Mouse (Mus musculus): ENCODE results near the gene Evpl. TPM values are rescaled to one million over a fixed set of nuclear protein-coding genes. Genes with fewer than 3 reads are reported as not detected.

Evpl gene
- polyA plus RNA-seq, 1 experiment from 2014 or later: 0.26 TPM

DNA sequence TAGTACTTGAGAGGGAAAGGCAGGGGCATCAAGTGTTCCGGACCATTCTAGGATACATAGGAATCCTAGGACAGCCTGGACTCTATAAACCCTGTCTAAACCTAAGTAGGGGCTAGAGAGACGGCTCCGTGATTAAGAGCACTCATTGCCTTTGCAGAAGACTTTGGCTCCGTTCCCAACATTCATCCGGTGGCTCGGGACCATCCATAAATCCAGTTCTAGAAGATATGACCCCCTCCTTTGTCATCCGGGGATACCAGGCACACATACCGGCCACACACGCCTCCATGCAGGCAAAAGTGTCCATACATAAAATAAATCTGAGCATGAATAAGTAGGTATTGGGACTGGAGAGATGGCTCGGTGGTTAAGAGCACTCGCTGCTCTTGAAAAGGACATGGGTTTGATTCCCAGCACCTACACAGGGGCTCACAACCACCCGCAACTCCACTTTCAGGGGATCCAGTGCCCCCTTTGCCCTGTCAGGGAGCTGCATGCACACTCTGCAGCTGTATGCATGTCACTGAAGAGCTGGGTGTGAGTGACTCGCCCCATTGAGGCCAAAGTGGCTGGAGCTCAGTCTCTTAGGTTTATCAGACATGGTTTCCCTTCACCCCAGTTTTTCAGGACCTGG is 23.9 kb downstream of the Evpl start:
- H3K9ac ChIP-seq (ENCODE audit: low read depth, low read length): no peak overlapping the region
- no peaks in the 10 kb centered on the region for H3K9me3 ChIP-seq (replicated peaks; ENCODE audit: control insufficient read depth, low read length)
- no peaks in the 10 kb centered on the region for H3K36me3 ChIP-seq (ENCODE audit: control insufficient read depth, insufficient read depth, low read length)
- no peak overlapping the region for H3K27ac ChIP-seq (ENCODE audit: low read depth, low read length)
- no peak overlapping the region for H3K4me3 ChIP-seq (ENCODE audit: low read depth, low read length)
- H3K4me2 ChIP-seq: no peak overlapping the region
- peaks cover 8% of the 10 kb centered on the region for H3K4me1 ChIP-seq (ENCODE audit: control insufficient read depth, insufficient read depth, low read length)
- ATAC-seq (replicated peaks; ENCODE audit: insufficient number of reproducible peaks, low FRiP score, low TSS enrichment): no peak
- WGBS (ENCODE audit: insufficient replicate concordance): 87% methylated on average over 13 of the region's 13 CpGs
- H3K27me3 ChIP-seq (ENCODE audit: control insufficient read depth, insufficient read depth, low read length): 0 out of 2 replicates have a peak, but pooled peaks cover 2% of the 10 kb centered on the region

DNA sequence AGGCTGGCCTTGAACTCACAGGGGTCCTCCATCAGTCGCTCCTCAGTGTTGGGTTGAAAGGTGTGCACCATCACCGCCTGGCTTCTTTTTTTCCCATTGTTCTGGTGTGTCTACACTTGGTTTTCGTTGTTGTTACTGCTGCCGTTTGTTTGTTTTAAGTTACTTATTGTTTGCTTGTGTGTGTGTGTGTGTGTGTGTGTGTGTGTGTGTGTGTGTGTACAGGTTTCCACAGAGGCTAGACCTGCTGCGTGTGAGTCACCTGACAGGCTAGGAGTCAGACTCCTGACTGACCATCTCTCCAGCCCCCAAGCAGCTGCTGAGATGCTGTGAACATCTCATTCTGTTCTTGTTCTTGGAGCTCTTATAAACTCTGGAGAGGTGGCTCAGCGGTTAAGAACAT is 25.0 kb downstream of the Evpl start:
- Histone ChIP-seq H3K9me3 (replicated peaks; ENCODE audit: control insufficient read depth, low read length) (no peaks in the 10 kb centered on the region), H3K27me3 (ENCODE audit: control insufficient read depth, insufficient read depth, low read length) (0 out of 2 replicates have a peak, but pooled peaks cover 2% of the 10 kb centered on the region), H3K4me2 (no peak overlapping the region), H3K27ac (ENCODE audit: low read depth, low read length) (no peak overlapping the region), H3K4me3 (ENCODE audit: low read depth, low read length) (no peak overlapping the region), H3K9ac (ENCODE audit: low read depth, low read length) (no peak overlapping the region), H3K36me3 (ENCODE audit: control insufficient read depth, insufficient read depth, low read length) (no peaks in the 10 kb centered on the region), H3K4me1 (ENCODE audit: control insufficient read depth, insufficient read depth, low read length) (no peaks in the 10 kb centered on the region)
- ATAC-seq (replicated peaks; ENCODE audit: insufficient number of reproducible peaks, low FRiP score, low TSS enrichment): no peak
- 84% methylated on average over 6 of the region's 6 CpGs for whole genome bisulfite sequencing (ENCODE audit: insufficient replicate concordance)

DNA sequence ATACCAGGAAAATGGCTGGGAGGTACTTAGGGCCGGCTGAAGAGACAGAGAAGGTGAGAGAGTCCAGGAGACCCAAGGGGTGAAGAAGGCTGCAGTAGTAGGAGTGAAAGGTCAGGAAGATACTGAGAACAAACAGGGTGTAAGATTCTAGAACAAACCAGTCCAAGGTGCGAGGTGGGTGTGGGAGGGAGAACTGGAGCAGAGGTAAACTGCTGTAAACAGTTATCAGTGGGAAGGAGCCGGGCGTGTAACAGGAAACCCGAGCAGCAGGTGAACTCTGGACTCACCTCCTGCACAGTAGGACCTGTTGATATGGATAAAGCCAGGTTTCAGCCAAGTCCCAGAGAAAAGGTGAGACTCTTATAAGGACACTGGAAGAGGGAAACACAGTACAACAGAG is 27.2 kb downstream of the Evpl start:
- no peak overlapping the region for H3K4me3 ChIP-seq (ENCODE audit: low read depth, low read length)
- ATAC-seq (replicated peaks; ENCODE audit: insufficient number of reproducible peaks, low FRiP score, low TSS enrichment): no peak
- no peaks in the 10 kb centered on the region for H3K9me3 ChIP-seq (replicated peaks; ENCODE audit: control insufficient read depth, low read length)
- 68% methylated on average over 5 of the region's 5 CpGs for WGBS (ENCODE audit: insufficient replicate concordance)
- peaks cover 13% of the 10 kb centered on the region for H3K36me3 ChIP-seq (ENCODE audit: control insufficient read depth, insufficient read depth, low read length)
- H3K4me2 ChIP-seq: no peak overlapping the region
- H3K27me3 ChIP-seq (ENCODE audit: control insufficient read depth, insufficient read depth, low read length): no peaks in the 10 kb centered on the region
- H3K27ac ChIP-seq (ENCODE audit: low read depth, low read length): no peak overlapping the region
- no peaks in the 10 kb centered on the region for H3K4me1 ChIP-seq (ENCODE audit: control insufficient read depth, insufficient read depth, low read length)
- no peak overlapping the region for H3K9ac ChIP-seq (ENCODE audit: low read depth, low read length)

DNA sequence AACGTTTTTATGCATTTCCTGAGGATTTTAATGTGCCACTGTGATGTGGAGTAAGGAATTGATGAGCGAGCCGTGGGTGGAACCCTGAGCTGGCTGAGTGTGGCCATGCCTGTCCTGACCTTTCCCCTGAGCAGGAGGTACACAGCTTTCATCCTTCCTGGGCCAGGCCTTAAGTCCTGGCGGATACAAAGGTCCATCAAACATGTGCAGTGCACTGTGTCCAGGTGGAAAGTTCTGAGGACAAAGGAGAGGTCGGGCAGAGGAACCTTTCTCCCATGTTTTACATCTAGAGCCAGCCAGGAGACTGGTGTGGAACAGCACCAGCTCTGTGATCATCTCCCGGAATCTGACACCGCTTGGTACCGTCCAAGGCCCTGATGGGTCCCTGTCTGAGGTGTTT is 28.6 kb downstream of the Evpl start:
- H3K9ac ChIP-seq (ENCODE audit: low read depth, low read length): no peak overlapping the region
- no peak overlapping the region for H3K4me3 ChIP-seq (ENCODE audit: low read depth, low read length)
- H3K27me3 ChIP-seq (ENCODE audit: control insufficient read depth, insufficient read depth, low read length): no peaks in the 10 kb centered on the region
- H3K4me1 ChIP-seq (ENCODE audit: control insufficient read depth, insufficient read depth, low read length): no peaks in the 10 kb centered on the region
- peaks cover 13% of the 10 kb centered on the region for H3K36me3 ChIP-seq (ENCODE audit: control insufficient read depth, insufficient read depth, low read length)
- no peak overlapping the region for H3K4me2 ChIP-seq
- no peak overlapping the region for H3K27ac ChIP-seq (ENCODE audit: low read depth, low read length)
- 79% methylated on average over 8 of the region's 8 CpGs for WGBS (ENCODE audit: insufficient replicate concordance)
- H3K9me3 ChIP-seq (replicated peaks; ENCODE audit: control insufficient read depth, low read length): no peaks in the 10 kb centered on the region
- no peak for ATAC-seq (replicated peaks; ENCODE audit: insufficient number of reproducible peaks, low FRiP score, low TSS enrichment)

DNA sequence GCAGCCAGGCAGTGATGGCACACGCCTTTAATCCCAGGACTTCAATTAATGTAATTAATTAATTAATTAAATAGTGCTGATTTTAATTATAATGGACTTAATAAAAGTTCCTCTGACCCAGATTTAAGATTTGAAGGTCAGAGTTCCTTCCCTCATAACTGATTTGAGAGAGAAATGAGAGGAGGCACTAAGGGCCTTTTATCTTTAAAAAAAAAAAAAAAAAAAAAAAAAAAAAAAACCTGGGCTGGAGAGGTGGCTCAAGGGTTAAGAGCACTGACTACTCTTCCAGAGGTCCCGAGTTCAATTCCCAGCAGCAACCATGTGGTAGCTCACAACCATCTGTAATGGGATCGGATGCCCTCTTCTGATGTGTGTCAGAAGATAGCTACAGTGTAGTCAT is 29.2 kb downstream of the Evpl start:
- no peak overlapping the region for H3K4me3 ChIP-seq (ENCODE audit: low read depth, low read length)
- no peaks in the 10 kb centered on the region for H3K27me3 ChIP-seq (ENCODE audit: control insufficient read depth, insufficient read depth, low read length)
- H3K4me2 ChIP-seq: no peak overlapping the region
- ATAC-seq (replicated peaks; ENCODE audit: insufficient number of reproducible peaks, low FRiP score, low TSS enrichment): no peak
- H3K36me3 ChIP-seq (ENCODE audit: control insufficient read depth, insufficient read depth, low read length): peaks cover 13% of the 10 kb centered on the region
- WGBS (ENCODE audit: insufficient replicate concordance): 82% methylated on average over 3 of the region's 3 CpGs
- H3K27ac ChIP-seq (ENCODE audit: low read depth, low read length): no peak overlapping the region
- no peaks in the 10 kb centered on the region for H3K9me3 ChIP-seq (replicated peaks; ENCODE audit: control insufficient read depth, low read length)
- H3K9ac ChIP-seq (ENCODE audit: low read depth, low read length): no peak overlapping the region
- H3K4me1 ChIP-seq (ENCODE audit: control insufficient read depth, insufficient read depth, low read length): no peaks in the 10 kb centered on the region

DNA sequence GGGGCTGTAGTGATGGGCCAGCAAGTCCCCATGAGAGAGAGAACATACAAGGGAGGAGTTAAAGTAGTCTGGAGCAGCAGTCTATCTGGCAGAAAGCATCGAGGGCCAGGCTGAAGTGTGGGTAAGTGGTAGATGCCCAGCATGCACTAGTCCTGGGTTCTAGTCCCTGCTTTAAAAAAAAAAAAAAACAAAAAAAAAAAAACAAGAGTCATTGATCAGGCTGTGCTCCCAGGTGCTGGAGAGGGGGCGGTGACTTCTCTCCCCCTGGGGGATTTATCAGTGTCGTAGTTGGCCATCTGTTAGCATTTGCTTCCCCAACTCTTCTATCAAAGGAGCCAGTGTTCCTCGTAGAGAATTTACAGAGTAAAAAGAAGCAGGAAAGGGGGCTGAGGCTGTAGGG is 31.2 kb downstream of the Evpl start:
- H3K27me3 ChIP-seq (ENCODE audit: control insufficient read depth, insufficient read depth, low read length): no peaks in the 10 kb centered on the region
- no peak overlapping the region for H3K27ac ChIP-seq (ENCODE audit: low read depth, low read length)
- ATAC-seq (replicated peaks; ENCODE audit: insufficient number of reproducible peaks, low FRiP score, low TSS enrichment): no peak
- H3K9me3 ChIP-seq (replicated peaks; ENCODE audit: control insufficient read depth, low read length): no peaks in the 10 kb centered on the region
- peaks cover 13% of the 10 kb centered on the region for H3K36me3 ChIP-seq (ENCODE audit: control insufficient read depth, insufficient read depth, low read length)
- 51% methylated on average over 4 of the region's 4 CpGs for WGBS (ENCODE audit: insufficient replicate concordance)
- H3K9ac ChIP-seq (ENCODE audit: low read depth, low read length): no peak overlapping the region
- no peaks in the 10 kb centered on the region for H3K4me1 ChIP-seq (ENCODE audit: control insufficient read depth, insufficient read depth, low read length)
- H3K4me2 ChIP-seq: no peak overlapping the region
- H3K4me3 ChIP-seq (ENCODE audit: low read depth, low read length): no peak overlapping the region

DNA sequence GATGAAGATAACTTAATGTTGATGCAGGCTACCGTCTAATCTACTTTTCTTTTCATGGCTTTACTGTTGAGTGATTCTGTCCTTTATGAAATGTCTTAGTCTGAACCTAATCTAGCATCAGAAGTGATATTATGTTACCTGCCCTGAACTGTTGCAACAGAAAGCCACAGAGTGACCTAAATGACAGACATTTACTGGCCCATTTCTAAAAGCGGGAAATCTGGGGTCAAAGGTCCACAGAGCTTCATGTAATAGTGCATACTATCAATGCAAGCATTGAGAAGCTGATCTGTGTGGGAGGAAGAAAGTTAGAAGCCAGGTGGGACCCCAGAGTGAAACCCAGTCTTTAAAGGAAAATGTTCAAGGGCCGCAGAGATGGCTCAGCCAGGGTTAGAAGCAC is 34.7 kb downstream of the Evpl start:
- ATAC-seq (replicated peaks; ENCODE audit: insufficient number of reproducible peaks, low FRiP score, low TSS enrichment): no peak
- WGBS (ENCODE audit: insufficient replicate concordance): 87% methylated on average over 3 of the region's 3 CpGs
- Histone ChIP-seq H3K27me3 (ENCODE audit: control insufficient read depth, insufficient read depth, low read length) (no peaks in the 10 kb centered on the region), H3K4me3 (ENCODE audit: low read depth, low read length) (no peak overlapping the region), H3K27ac (ENCODE audit: low read depth, low read length) (no peak overlapping the region), H3K9ac (ENCODE audit: low read depth, low read length) (no peak overlapping the region), H3K4me1 (ENCODE audit: control insufficient read depth, insufficient read depth, low read length) (peaks cover 3% of the 10 kb centered on the region; the same call in 1 of the 2 replicates), H3K36me3 (ENCODE audit: control insufficient read depth, insufficient read depth, low read length) (peaks cover 13% of the 10 kb centered on the region), H3K4me2 (no peak overlapping the region), H3K9me3 (replicated peaks; ENCODE audit: control insufficient read depth, low read length) (no peaks in the 10 kb centered on the region)

DNA sequence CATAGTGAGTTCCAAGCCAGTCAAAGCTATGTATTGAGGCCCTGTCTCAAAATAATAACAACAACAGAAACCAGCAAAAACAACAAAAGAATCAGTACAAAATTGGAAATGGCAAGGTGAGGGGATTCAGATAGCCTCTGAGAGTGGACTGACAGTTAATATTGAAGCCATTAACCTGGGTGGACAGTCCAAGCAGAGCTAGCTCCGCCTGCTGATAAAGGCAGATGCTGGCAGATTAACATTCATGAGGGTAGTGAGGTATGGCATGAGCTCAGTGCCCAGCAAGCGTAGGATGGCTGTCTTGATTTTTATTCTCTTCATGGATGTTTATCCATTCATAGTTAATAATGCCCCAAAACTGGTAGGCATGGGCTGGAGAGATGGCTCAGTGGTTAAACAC is 36.7 kb downstream of the Evpl start:
- ATAC-seq (replicated peaks; ENCODE audit: insufficient number of reproducible peaks, low FRiP score, low TSS enrichment): no peak
- no peaks in the 10 kb centered on the region for H3K9me3 ChIP-seq (replicated peaks; ENCODE audit: control insufficient read depth, low read length)
- no peak overlapping the region for H3K9ac ChIP-seq (ENCODE audit: low read depth, low read length)
- H3K36me3 ChIP-seq (ENCODE audit: control insufficient read depth, insufficient read depth, low read length): peaks cover 6% of the 10 kb centered on the region; the same call in 1 of the 2 replicates
- H3K4me1 ChIP-seq (ENCODE audit: control insufficient read depth, insufficient read depth, low read length): peaks cover 3% of the 10 kb centered on the region; the same call in 1 of the 2 replicates
- 89% methylated on average over 2 of the region's 2 CpGs for WGBS (ENCODE audit: insufficient replicate concordance)
- no peak overlapping the region for H3K4me2 ChIP-seq
- no peak overlapping the region for H3K4me3 ChIP-seq (ENCODE audit: low read depth, low read length)
- H3K27ac ChIP-seq (ENCODE audit: low read depth, low read length): no peak overlapping the region
- no peaks in the 10 kb centered on the region for H3K27me3 ChIP-seq (ENCODE audit: control insufficient read depth, insufficient read depth, low read length)

Data from heart, embryonic 11.5 days (tissue).